Mouse (Mus musculus): ENCODE results near the gene Brpf3.

The Brpf3 gene

DNA sequence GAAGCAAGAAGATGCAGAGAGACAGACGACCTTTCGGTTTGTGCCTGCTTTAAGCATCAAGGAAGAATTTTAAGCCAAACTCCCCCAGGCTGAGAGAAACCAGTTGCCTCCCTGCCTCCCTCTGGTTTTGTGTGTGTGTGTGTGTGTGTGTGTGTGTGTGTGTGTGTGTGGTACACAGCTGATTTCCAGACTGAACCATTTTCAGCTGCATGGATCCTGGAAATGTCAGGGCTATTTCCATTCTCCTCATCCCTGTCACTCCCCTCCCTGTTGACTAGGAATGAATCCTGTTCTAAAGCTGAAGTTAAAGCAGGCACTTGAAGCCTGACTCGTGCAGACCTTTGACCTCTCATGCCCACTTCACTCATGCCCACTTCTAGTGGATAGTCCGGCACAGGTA, 73.3 kb downstream of the Brpf3 start:
- no peak for DNase-seq (ENCODE audit: low spot score)

DNA sequence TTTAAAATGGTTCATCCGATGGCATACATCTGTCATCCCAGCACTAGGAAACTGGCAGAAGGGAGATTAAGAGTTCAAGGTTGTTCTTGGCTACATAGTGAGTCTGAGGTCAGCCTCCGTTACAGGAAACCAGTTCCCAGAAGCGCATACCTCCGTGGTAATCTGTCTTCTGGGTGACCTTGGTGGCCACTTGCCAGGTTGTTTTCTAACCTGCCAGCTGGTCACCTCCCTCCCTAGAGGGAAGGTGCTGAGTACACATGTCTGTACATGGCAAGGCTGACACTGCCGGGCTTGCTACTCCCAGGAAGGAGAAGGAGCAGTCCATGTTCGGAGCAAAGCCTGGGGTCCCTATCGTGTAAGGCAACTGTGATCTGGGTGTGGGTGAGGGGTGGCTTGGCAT, 73.9 kb downstream of the Brpf3 start:
- peak; percentile 29 for DNase-seq (ENCODE audit: low spot score)

DNA sequence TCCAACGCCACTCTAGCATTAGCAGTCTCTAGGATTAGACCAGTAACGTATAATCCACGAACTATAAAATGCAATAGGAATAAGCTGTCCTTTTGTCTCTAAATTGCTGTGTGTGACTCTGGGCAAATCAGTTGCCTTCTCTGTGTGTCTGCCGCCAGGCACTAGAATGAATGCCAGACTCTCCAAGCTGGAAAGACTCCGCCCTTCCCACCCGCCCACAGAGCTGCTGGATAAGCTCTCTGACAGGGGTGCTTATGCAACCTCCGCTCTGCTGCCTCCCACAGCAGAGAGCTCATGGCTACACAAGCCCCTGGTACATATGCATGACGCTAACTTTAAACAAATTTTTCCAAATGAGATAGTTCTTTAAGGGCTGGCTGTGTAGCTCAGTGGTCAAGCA, 74.4 kb downstream of the Brpf3 start:
- peak; percentile 72 for DNase-seq (ENCODE audit: low spot score)

DNA sequence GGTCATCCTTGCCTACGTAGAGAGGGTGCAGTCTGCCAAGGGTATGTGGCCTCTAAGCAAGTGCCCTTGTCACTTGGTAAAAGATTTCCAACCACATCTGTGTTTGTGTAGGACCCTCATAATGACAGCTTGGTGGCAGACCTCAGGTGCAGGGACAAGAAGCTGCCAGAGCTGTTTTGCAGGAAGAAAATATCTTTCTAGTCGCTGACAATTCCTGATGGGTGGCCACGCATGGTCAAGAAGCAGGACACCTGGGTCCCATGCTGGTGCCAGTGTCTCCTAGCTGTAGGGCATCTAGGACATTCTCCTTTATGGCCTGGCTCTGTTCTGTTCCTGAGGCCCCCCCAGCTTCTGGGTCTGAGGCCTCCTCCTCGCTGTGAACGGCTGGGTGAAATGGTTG, 75.4 kb downstream of the Brpf3 start:
- DNase-seq (ENCODE audit: low spot score) = no peak

DNA sequence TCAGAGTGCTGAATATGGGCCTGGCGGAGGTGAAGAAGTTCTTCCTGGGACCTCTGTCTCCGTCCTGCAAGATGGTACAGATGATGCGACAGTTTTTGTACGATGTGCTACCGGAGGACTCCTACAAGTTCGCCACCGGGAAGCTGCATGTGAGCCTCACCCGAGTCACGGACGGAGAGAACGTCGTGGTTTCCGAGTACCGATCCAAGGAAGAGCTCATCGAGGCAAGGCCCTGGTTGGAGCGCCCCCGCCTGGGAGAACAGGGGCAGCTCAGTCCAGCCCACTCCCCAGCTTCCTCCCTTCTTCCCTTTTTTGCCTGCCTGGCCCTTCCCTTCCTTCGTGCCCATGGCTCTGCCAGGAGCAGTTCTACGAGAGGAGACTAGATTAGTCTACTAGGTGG, 75.9 kb downstream of the Brpf3 start:
- DNase-seq (ENCODE audit: low spot score) = no peak

DNA sequence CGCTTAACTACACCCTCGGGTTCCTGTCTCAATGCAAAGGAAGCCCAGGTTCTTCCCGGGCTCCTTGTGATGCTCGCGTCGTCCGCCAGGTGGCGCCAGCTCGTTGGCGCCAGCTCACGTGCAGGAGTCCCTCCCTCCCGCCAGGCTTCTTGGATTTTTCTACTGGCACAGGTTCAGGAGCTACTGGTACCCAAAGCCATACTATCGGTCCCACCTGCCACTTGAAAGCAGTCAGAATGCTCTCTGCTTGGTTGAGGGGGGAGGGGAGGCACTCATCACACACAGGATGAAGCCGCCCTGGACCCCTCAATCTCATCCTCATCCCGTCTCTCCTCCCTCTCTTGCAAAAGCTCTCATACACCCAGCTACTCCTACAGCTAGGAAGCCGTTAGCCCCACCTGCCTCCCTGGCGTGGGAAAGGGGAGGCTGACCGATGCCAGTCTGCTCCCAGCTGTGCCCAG, 79.1 kb downstream of the Brpf3 start:
- DNase-seq (ENCODE audit: low spot score) = peak; percentile 61

DNA sequence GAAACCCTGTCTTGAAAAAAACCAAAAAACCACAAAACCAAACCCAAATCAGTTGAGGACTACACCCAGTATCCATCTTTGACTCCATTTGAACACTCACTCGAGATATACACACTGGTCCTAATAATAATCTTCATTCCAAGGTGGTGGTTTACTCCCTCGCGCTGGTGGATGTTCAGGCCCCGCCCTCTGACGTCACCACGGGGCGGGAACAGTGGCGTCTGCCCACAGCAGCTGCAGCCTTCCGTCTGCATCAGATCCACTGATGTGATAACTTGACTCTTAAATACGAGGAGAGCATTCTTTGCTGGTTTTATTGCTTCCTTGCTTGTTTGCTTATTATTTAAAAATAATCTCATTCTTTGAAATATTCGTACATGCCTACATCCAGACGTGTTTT, 81.4 kb downstream of the Brpf3 start:
- DNase-seq (ENCODE audit: low spot score) = peak; percentile 54

DNA sequence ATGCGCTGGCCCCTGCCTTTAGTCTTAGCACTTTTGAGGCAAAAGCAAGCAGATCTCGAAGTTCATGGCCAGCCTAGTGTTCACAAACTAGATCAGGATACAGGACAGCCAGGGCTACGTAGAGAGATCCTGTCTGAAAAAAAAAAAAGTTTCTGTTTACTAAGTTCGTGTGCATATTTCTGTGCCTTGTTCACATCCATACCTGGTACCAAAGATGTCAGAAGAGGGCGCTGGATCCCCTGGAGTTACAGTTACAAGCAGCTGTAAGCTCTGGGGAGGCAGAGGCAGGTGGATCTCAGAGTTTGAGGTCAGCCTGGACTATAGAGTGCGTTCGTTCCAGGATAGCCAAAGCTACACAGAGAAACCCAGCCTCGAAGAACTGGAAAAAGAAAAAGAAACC, 81.9 kb downstream of the Brpf3 start:
- DNase-seq (ENCODE audit: low spot score) = no peak

DNA sequence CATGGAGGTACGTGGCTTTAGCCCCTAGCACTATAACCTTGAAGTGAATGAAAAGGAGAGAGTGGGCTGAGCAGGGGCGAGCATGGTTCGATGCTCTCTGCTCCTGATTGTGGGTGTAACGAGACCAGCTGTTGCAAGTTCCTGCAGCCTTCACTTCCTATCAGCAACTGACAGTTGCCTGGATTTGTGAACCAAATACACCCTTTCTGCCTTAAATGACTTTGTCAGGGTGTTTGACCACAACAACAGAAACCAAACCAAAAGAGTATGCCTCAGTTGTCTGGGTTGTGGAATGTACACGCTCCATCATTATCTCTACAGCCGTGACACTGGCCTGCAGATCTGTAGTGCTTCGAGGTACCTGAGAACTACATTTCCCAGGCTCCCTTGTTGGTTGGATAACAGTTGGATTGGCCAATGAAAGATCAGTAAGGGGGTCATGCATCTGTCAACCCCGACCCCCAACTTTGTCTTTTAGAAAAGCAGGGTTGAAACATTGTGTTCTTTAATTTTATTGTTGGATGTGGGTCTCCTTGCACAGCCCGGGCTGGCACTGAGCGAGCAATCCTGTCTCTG, 83.1 kb downstream of the Brpf3 start:
- DNase-seq (ENCODE audit: low spot score) = no peak

DNA sequence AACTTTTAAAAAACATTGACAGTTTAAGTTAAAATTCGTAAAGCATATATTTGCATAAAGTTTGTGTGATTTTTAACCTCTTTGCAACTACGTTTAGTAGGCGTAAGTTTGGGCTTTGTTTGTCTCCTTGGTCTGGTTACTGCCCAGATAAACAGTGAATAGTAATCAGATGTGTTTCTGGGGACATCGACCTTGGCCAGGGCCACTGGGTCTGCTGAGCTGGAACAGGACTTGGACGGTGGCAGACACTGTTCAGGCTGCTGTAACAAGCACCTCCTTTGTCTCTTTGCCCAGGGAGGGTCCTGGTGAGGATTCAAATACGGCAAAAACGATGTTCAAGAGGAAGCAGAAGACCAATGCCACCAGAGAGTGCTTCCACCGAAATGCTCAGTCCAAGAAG, 84.3 kb downstream of the Brpf3 start:
- DNase-seq (ENCODE audit: low spot score) = no peak

DNA sequence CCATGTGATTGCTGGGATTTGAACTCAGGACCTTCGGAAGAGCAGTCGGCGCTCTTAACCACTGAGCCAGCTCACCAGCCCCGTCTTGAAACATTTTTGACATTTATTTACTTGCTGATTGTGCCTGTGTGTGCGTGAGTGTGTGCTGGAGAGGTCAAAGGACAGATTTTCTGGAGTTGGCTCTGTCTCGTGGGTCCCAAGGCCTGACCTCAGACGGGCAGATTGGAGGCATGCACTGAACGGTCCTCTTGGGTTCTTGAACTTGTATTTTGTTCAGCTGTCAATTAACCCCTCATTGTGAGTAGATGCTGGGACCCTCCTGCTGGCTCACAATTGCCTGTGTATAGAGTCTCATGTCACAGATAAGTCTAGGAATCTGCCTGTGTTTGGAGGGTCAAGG, 85.4 kb downstream of the Brpf3 start:
- no peak for DNase-seq (ENCODE audit: low spot score)

All from lung, postnatal 25 days (tissue).